Mouse (Mus musculus): ENCODE measurements around the gene Dis3l2. TPM values are rescaled to one million over a fixed set of nuclear protein-coding genes. Genes with fewer than 3 reads are reported as not detected.
A peak's percentile ranks its signal among the peaks of the same experiment; 100 is the strongest.

Dis3l2 gene
- total and polyA plus RNA-seq, 3 experiments = 12.4 to 17.4 (median 16.5) TPM

DNA sequence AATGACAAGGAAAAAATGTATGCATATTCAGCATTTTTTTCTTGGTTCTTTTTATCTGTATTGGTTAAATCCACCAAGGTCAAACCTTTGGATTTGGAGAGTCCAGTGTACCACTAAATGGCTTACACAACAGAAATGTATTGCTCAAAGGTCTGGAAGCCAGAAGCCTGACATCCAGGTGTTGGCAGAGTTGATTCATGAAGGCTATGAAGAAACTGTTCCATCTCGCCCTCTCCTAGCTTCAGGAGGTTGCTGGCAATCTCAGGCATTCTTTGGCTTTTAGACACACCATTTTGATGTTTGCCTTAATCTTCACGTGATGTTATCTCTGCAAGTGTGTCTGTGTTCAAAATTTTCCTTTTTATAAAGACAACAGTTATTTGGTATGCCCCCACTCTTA, 8.4 kb downstream of the Dis3l2 start:
- H3K9me3 ChIP-seq (replicated peaks; ENCODE audit: low read length) = no peaks in the 10 kb centered on the region
- H3K4me1 ChIP-seq (ENCODE audit: control insufficient read depth in 1 of 2, insufficient read depth in 2 of 2) = no peaks in the 10 kb centered on the region
- DNase-seq (ENCODE audit: extremely low read depth) = no peak
- H3K9ac ChIP-seq (ENCODE audit: insufficient read depth, low read depth) = no peak overlapping the region
- no peak overlapping the region for H3K27ac ChIP-seq (ENCODE audit: insufficient read depth, low read depth)
- H3K27me3 ChIP-seq (replicated peaks) = no peaks in the 10 kb centered on the region
- H3K36me3 ChIP-seq (replicated peaks in 1 of 2; ENCODE audit: control insufficient read depth in 1 of 2, insufficient read depth in 1 of 2, low read length in 1 of 2) = peaks cover 0 to 2% of the 10 kb centered on the region in 2 experiments
- H3K4me2 ChIP-seq (ENCODE audit: insufficient read depth, low read depth, poor library complexity, severe bottlenecking) = no peak overlapping the region
- no peaks in the 10 kb centered on the region for H3K79me2 ChIP-seq (replicated peaks; ENCODE audit: control insufficient read depth, extremely low read depth, insufficient read depth, poor library complexity, severe bottlenecking)
- no peak overlapping the region for H3K4me3 ChIP-seq (replicated peaks in 1 of 3; ENCODE audit: low read depth in 2 of 3, low read length in 2 of 3, poor library complexity in 1 of 3)
- TF ChIP-seq MAFK (IDR thresholded peaks at IDR 0.05; ENCODE audit: insufficient replicate concordance, low read length) (0 out of 2 replicates have a peak, but pooled peaks have one; percentile 16), ETS1 (conservative IDR thresholded peaks at IDR 0.05; ENCODE audit: low read depth, low read length) (no peak), POLR2AphosphoS2 (IDR thresholded peaks at IDR 0.05; ENCODE audit: low read depth, low read length) (no peak), UBTF (IDR thresholded peaks at IDR 0.05; ENCODE audit: low read depth, low read length) (no peak), ZMIZ1 (IDR thresholded peaks at IDR 0.05; ENCODE audit: low read depth, low read length) (no peak)
- in situ Hi-C loops (cut with MboI; ENCODE audit: low pct_ligation_motif_present, low pct_unique_long_range_greater_than_20kb, low sequenced_read_pairs) (no loop called here), dilution Hi-C loops (cut with MboI; ENCODE audit: extremely low pct_ligation_motif_present, extremely low pct_unique_long_range_greater_than_20kb, low sequenced_read_pairs) (no loop called here)

DNA sequence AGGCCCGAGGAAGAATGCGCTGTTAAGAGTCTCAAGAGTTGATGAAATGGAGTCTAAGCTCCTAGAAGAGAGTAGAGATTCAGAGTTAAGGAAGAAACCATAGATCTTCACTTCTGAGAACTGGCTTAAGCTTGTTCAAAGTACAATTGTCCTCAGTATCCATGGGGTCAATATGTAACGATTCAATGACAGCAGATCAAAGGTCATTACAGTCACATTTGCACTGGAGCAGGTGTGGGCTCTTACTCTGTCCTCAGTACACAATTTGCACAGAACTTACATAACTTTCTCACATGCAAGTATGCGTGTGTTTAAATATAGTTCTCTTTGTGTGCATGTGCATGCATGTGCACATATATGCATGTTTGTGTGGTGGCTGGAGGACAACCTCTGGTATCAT, 9.4 kb downstream of the Dis3l2 start:
- Histone ChIP-seq H3K79me2 (replicated peaks; ENCODE audit: control insufficient read depth, extremely low read depth, insufficient read depth, poor library complexity, severe bottlenecking) (no peaks in the 10 kb centered on the region), H3K9ac (ENCODE audit: insufficient read depth, low read depth) (no peak overlapping the region), H3K4me2 (ENCODE audit: insufficient read depth, low read depth, poor library complexity, severe bottlenecking) (no peak overlapping the region), H3K4me3 (replicated peaks in 1 of 3; ENCODE audit: low read depth in 2 of 3, low read length in 2 of 3, poor library complexity in 1 of 3) (no peak overlapping the region), H3K27ac (ENCODE audit: insufficient read depth, low read depth) (no peak overlapping the region), H3K9me3 (replicated peaks; ENCODE audit: low read length) (no peaks in the 10 kb centered on the region), H3K36me3 (replicated peaks in 1 of 2; ENCODE audit: control insufficient read depth in 1 of 2, insufficient read depth in 1 of 2, low read length in 1 of 2) (peaks cover 0 to 2% of the 10 kb centered on the region in 2 experiments), H3K27me3 (replicated peaks) (no peaks in the 10 kb centered on the region), H3K4me1 (ENCODE audit: control insufficient read depth in 1 of 2, insufficient read depth in 2 of 2) (0 out of 4 replicates have a peak, but pooled peaks cover 0 to under 1% of the 10 kb centered on the region in 2 experiments)
- in situ Hi-C loops (cut with MboI; ENCODE audit: low pct_ligation_motif_present, low pct_unique_long_range_greater_than_20kb, low sequenced_read_pairs) (no loop called here), dilution Hi-C loops (cut with MboI; ENCODE audit: extremely low pct_ligation_motif_present, extremely low pct_unique_long_range_greater_than_20kb, low sequenced_read_pairs) (no loop called here)
- no peak for DNase-seq (ENCODE audit: extremely low read depth)
- TF ChIP-seq MAX (IDR thresholded peaks at IDR 0.05; ENCODE audit: low read length) (no peak), JUN (IDR thresholded peaks at IDR 0.05; ENCODE audit: insufficient read depth, low read depth, low read length) (no peak), USF1 (IDR thresholded peaks at IDR 0.05; ENCODE audit: low read depth, low read length) (no peak), CHD1 (IDR thresholded peaks at IDR 0.05; ENCODE audit: low read depth, low read length) (no peak), NRF1 (IDR thresholded peaks at IDR 0.05; ENCODE audit: low read depth, low read length) (no peak), RAD21 (IDR thresholded peaks at IDR 0.05; ENCODE audit: low read depth, low read length) (no peak)

DNA sequence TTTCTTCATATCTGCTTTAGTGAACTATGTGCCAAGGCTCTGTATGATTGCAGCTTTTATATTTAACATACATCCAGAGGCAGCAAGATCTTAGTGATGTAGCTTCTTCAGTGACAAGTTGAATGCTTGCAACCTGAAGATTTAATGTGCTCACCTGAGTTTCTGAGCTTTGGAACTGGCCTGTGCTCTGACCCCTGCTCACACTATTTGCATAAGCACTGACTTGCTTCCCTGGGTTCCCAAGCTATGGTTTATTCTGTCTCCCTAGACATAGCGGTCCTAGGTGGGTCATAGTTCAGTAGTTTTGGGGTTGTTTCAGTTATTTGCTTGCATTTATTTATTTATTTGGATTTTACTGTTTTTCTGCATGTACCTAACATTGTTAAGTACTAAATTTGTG, 14.6 kb downstream of the Dis3l2 start:
- no peaks in the 10 kb centered on the region for H3K27me3 ChIP-seq (replicated peaks)
- no peak overlapping the region for H3K4me3 ChIP-seq (replicated peaks in 1 of 3; ENCODE audit: low read depth in 2 of 3, low read length in 2 of 3, poor library complexity in 1 of 3)
- TF ChIP-seq HCFC1 (IDR thresholded peaks at IDR 0.05; ENCODE audit: low read depth, low read length) (no peak), CTCF (conservative IDR thresholded peaks at IDR 0.05 in 1 of 2, IDR thresholded peaks at IDR 0.05 in 1 of 2; ENCODE audit: low read depth in 2 of 2, low read length in 2 of 2) (no peak), MAX (IDR thresholded peaks at IDR 0.05; ENCODE audit: low read length) (no peak), EP300 (IDR thresholded peaks at IDR 0.05; ENCODE audit: low read length) (no peak), ETS1 (conservative IDR thresholded peaks at IDR 0.05; ENCODE audit: low read depth, low read length) (no peak), MAZ (IDR thresholded peaks at IDR 0.05; ENCODE audit: low read depth, low read length) (no peak), IRF4 (IDR thresholded peaks at IDR 0.05; ENCODE audit: low read depth, low read length) (no peak), BHLHE40 (IDR thresholded peaks at IDR 0.05; ENCODE audit: low read depth, low read length) (no peak), USF2 (conservative IDR thresholded peaks at IDR 0.05; ENCODE audit: low read depth, low read length) (no peak), MEF2A (IDR thresholded peaks at IDR 0.05; ENCODE audit: borderline replicate concordance, low read depth, low read length) (no peak), TCF12 (IDR thresholded peaks at IDR 0.05; ENCODE audit: low read depth, low read length) (no peak), MAFK (IDR thresholded peaks at IDR 0.05; ENCODE audit: insufficient replicate concordance, low read length) (no peak), SMC3 (IDR thresholded peaks at IDR 0.05; ENCODE audit: low read depth, low read length) (no peak), MYC (IDR thresholded peaks at IDR 0.05; ENCODE audit: low read depth, low read length) (no peak), JUND (conservative IDR thresholded peaks at IDR 0.05; ENCODE audit: low read depth, low read length) (no peak), ZMIZ1 (IDR thresholded peaks at IDR 0.05; ENCODE audit: low read depth, low read length) (no peak), ZNF384 (IDR thresholded peaks at IDR 0.05; ENCODE audit: low read depth, low read length) (no peak)
- H3K4me2 ChIP-seq (ENCODE audit: insufficient read depth, low read depth, poor library complexity, severe bottlenecking) = no peak overlapping the region
- peaks cover 0 to 8% of the 10 kb centered on the region in 2 experiments for H3K36me3 ChIP-seq (replicated peaks in 1 of 2; ENCODE audit: control insufficient read depth in 1 of 2, insufficient read depth in 1 of 2, low read length in 1 of 2)
- H3K27ac ChIP-seq (ENCODE audit: insufficient read depth, low read depth) = no peak overlapping the region
- DNase-seq (ENCODE audit: extremely low read depth) = no peak
- H3K9me3 ChIP-seq (replicated peaks; ENCODE audit: low read length) = no peaks in the 10 kb centered on the region
- no peak overlapping the region for H3K9ac ChIP-seq (ENCODE audit: insufficient read depth, low read depth)
- no peaks in the 10 kb centered on the region; the same call in 1 of the 2 replicates for H3K79me2 ChIP-seq (replicated peaks; ENCODE audit: control insufficient read depth, extremely low read depth, insufficient read depth, poor library complexity, severe bottlenecking)
- in situ Hi-C loops (cut with MboI; ENCODE audit: low pct_ligation_motif_present, low pct_unique_long_range_greater_than_20kb, low sequenced_read_pairs) (no loop called here), dilution Hi-C loops (cut with MboI; ENCODE audit: extremely low pct_ligation_motif_present, extremely low pct_unique_long_range_greater_than_20kb, low sequenced_read_pairs) (no loop called here)
- H3K4me1 ChIP-seq (ENCODE audit: control insufficient read depth in 1 of 2, insufficient read depth in 2 of 2) = 0 out of 4 replicates have a peak, but pooled peaks cover 0 to 3% of the 10 kb centered on the region in 2 experiments

Measured in CH12.LX (cell line).